Mouse (Mus musculus): ENCODE measurements around the gene Kremen1. TPM values are rescaled to one million over a fixed set of nuclear protein-coding genes. Genes with fewer than 3 reads are reported as not detected.

Kremen1 gene
- total RNA-seq, 2 experiments from 2014 or later: 13.7 to 15.8 TPM

DNA sequence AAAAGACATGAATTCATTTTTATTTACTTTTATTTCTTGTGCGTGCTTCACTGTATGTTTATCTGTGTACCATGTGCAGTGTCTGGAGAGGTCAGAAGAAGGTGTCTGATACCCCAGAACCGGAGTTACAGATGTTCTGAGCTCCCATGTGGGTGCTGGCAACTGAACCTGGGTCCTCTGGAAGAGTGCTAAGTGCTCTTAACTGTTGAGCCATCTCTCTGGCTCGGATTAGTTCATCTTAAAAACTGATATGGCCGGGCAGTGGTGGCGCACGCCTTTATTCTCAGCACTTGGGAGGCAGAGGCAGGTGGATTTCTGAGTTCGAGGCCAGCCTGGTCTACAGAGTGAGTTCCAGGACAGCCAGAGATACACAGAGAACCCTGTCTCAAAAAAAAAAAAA lies 18.1 kb downstream of the Kremen1 start:
- intact Hi-C loops (cut with DNase I): no loop called here
- DNase-seq (ENCODE audit: low spot score in 2 of 2): no peak

DNA sequence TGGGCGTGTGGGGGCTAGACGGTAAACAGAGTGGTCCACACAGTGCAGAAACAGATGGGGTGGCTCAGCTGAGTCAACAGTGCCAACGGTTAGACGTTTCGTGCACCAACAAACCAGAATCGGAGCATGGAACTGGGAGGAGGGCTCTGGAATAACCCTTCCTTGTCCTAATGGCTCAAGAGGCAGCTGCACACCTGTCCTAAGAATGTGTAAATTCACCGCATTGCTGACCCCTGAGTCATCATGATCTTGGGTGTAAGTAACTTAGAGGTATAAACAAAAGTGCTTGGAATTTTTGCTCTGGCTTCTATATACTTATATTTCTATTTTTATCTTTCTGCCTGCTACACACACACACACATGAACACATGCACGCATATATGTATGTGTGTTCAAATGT lies 19.2 kb downstream of the Kremen1 start:
- no peak for DNase-seq (ENCODE audit: low spot score in 2 of 2)
- intact Hi-C loops (cut with DNase I): no loop called here

- DNase-seq (ENCODE audit: low spot score in 2 of 2): no peak
- intact Hi-C loops (cut with DNase I): no loop called here
Measured at GRCm38 (mm10) chr11:5239706-5240690, 21.4 kb downstream of the Kremen1 start.

DNA sequence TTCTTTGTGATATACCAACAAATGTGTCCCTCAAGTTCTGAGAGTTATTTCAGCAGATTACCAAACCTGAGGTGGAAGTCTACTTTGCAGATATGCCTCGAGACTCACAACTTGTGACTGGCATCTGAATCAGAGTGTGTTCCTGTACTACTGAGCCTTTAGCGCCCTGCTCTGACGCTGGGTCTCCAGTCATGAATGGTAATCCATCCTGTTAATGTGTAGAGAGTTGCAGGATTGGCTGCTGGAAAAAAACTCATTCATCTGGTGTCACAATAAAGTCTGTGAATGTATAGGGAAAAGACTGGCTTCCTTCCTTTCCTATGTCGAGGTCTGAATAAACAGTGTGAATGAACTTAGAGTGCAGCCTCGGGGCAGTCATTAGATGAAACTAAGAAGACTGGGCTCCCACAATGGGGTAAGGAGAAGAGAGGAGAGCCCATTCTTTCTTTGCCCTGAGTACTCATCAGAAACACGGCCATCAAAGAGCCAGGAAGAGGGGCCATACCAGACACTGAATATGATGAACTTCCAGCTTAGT lies 41.4 kb downstream of the Kremen1 start:
- DNase-seq (ENCODE audit: low spot score in 2 of 2): no peak
- intact Hi-C loops (cut with DNase I): no loop called here

GRCm38 (mm10) chr11:5219371-5219770 lies 42.0 kb downstream of the Kremen1 start:
- DNase-seq (ENCODE audit: low spot score in 2 of 2): no peak
- intact Hi-C loops (cut with DNase I): no loop called here

- no peak for DNase-seq (ENCODE audit: low spot score in 2 of 2)
- intact Hi-C loops (cut with DNase I): no loop called here
Measured at GRCm38 (mm10) chr11:5215401-5216187, 45.8 kb downstream of the Kremen1 start.

DNA sequence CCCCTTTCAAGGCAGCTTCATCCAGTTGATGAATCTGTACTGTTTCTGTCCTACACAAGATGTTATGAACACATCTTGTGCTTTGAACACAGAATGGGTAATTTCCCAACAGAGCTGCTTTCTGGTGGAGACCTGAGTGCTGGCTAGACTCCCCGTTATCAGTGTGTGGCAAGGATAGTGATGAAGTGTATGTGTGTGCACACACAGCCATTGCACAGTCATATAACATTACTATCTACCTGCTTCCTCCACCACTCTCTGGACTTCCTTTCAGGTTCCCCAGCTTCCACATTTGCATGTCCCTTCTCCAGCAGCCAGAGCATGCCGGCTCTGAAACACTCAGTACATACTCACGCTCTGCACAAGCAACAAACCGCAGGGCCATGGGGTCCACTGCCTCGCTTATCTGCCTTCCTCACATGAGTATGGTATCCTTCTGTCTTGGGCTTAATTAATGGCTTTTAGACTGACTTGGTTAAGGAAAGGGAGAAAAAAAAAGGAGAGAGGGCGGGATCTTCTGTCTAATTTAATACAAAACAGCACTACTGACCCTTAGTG lies 46.8 kb downstream of the Kremen1 start:
- DNase-seq (ENCODE audit: low spot score in 2 of 2): no peak
- intact Hi-C loops (cut with DNase I): no loop called here

DNA sequence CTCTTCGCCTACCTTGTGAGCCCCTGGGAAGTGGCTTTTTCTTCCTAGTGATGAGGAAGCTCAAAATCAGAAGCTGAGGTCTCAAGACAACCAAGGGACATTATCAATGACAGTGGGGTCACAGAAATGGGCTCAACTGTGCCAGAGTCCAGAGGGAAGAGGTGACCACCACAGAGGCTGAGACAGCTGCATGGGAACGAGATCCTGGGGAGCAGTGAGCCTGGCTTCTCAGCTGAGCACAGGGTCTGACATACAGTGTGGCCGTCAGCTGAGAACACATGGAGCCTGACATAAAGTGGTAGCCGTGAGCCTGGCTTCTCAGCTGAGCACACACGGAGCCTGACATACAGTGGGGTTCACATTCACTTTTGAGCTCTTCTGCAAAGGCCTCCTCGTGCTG lies 58.3 kb downstream of the Kremen1 start:
- no peak for DNase-seq (ENCODE audit: low spot score in 2 of 2)
- intact Hi-C loops (cut with DNase I): no loop called here

DNA sequence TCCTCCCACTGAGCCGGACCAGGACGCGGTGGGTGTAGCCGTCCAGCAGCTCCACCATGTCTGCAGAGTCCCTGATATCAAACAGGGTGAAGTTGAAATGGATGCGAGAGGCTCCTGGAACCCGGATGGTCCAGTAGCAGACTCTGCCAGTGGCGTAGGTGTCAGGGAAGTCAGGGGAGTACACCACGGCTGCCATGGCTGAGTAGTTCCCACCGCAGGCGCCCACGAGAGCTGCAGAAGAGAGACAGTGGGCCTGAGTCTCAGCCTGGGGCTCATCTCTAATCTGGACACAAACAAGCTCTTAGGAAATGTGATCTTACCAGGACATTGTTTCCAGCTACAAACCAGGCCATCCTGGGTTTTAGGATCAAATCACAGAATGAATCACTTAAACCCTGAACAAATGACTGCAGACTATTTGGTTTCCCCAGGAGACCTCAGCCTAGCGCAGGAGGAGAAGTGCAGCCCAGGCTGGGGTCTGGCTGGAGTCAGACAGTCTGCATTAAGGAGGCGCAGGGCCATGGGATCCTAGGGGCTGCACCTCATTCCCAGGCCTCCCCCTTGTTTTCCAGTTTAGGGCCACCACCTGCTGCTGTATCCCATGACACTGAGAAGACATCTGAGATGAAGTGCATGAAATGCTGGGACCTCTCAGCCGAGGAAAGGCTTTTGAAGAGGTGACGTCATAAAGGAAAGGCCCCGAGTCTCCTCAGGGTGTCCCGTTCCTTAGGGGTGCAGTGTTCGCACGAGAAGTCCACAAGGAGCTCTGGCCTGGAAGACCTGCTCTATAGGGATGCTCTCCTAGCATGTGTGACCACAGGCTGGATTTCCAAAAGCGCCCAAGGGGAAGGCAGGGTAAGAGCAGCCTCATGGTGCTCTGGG lies 59.3 kb downstream of the Kremen1 start:
- DNase-seq (ENCODE audit: low spot score in 2 of 2): no peak
- intact Hi-C loops (cut with DNase I): no loop called here

- DNase-seq (ENCODE audit: low spot score in 2 of 2): no peak
- intact Hi-C loops (cut with DNase I): no loop called here
Measured at GRCm38 (mm10) chr11:5199879-5200278, 61.5 kb downstream of the Kremen1 start.

DNA sequence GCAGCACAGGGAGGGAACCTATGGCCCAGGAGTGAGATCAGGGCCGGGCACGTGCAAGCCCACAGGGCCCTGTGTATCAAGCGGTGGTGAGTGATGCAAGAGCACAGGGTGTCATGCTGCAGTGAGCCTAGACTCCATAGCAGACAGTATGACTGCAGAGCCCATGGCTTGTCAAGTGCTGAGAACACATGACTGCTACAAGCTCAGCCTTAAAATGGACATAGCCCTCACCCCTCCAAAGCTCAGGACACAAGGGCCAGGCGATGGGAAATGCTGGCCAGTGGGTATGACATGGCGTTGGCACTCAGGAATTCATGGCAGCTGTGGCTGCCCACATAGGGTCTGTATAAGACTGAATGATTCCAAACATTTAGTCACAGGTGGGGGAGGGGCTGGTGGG lies 64.3 kb downstream of the Kremen1 start:
- no peak for DNase-seq (ENCODE audit: low spot score in 2 of 2)
- intact Hi-C loops (cut with DNase I): no loop called here

DNA sequence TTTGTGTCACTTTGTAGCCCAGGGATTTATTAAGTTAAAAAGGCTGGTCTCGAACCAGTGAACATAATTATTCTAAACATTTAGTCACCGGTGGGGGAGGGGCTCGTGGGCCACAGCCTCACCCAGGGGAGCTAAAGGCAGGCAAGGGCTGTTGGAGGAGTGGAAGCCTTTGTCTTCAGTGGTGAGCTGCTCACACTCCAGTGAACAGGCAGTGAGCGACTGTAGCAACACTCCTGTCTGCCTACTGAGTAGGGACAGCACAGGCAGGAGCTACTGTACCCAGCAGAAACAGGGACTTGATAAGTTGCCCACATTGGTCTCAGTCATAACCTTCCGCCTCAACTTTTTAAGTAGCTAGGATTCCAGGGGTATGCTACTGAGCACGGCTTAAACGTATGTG lies 64.8 kb downstream of the Kremen1 start:
- DNase-seq (ENCODE audit: low spot score in 2 of 2): no peak
- intact Hi-C loops (cut with DNase I): no loop called here

GRCm38 (mm10) chr11:5193576-5193881 lies 67.8 kb downstream of the Kremen1 start:
- intact Hi-C loops (cut with DNase I): no loop called here
- DNase-seq (ENCODE audit: low spot score in 2 of 2): no peak

DNA sequence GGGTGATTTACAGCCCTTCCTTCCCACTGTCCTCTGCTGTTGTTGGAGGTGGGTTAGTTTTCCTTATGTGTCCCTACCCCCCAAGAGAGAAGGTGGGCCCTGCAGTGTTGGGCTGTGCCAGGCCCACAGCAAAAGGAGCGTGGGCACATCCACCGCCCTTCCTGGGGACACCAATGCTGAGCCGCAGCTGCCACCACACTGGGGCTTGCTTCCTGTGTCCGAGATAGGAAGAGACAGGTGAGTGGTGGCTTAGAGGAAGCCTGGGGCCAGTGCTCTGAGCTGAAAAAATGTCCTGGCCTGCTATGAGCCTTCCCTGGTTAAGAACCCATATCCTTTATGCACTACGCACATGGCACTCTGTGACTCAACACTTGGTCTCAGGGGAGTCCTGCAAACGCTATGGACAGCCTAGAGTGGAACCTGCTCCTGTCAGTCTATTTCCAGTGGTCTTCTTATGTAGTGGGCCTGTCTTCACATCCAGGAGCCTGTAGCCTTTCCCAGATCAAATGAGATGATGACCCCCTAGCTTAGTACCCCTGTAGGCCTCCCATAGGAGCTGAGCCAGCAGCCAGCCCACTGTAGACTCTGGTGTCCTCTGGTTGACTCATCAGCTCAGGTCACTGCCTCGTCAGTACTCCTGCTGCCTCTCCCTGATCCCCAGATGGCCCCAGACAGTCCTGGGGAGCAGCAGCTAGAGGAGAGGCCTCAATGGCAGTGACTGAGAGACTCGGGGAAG lies 68.3 kb downstream of the Kremen1 start:
- DNase-seq (ENCODE audit: low spot score in 2 of 2): no peak
- intact Hi-C loops (cut with DNase I): no loop called here

- no peak for DNase-seq (ENCODE audit: low spot score in 2 of 2)
- intact Hi-C loops (cut with DNase I): no loop called here
Measured at GRCm38 (mm10) chr11:5192084-5192516, 69.3 kb downstream of the Kremen1 start.

DNA sequence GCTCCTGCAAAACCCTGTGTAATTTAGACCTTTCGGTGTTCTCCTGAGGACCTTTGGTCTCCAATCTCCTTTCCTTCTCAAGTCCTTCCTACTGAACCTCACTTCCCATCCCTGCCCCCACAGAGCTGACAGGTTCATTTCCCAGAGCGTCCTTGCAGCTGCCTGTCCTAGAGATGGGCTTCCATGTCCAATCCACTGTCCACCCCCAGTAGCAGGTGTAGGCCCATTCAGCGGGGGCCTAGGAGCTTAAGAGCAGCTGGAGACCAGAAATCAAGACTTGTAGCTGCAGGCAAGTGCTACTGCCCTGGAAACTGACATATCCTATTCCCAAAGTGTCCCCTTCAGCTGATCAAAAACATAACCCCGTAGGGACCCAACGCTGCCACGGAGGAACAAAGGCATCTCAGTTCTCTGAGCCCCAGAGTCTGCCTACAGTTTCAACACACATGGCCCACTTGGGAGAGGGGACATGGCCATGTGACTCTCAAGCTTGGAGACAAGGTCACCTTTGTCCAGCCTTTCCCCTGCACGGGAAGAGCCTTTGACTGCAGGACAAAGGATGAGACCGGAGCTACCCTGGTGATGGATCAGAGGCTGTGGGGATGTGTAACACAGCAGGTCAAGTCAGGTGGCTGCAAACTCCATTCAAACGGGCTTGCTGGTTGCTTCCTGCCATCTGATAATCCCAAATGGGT lies 72.0 kb downstream of the Kremen1 start:
- intact Hi-C loops (cut with DNase I): no loop called here
- DNase-seq (ENCODE audit: low spot score in 2 of 2): no peak

GRCm38 (mm10) chr11:5188170-5188569 lies 73.2 kb downstream of the Kremen1 start:
- no peak for DNase-seq (ENCODE audit: low spot score in 2 of 2)
- intact Hi-C loops (cut with DNase I): no loop called here

DNA sequence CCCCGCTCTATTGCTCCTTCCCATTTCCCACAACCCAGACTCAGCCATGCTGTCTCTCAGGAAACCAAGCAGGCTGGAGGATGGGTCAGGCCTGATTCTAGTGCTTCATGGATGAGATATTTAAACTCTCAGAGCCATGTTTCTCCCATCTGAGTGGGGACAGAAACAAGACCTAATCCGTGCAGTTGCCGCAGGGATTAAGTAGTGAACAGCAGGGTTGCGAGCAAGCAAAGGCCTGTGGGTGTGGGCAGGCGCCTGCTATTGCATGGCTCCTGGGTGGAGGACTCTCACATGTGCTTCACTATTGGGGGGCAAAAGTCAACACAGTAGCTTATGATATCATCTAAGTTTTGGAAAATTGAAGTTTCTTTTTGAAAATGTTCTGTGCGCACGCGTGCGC lies 76.5 kb downstream of the Kremen1 start:
- intact Hi-C loops (cut with DNase I): loop anchor here (5.0 kb wide), 2 partner anchors 77 to 292 kb away; partner anchors contain the start of gene Kremen1
- DNase-seq (ENCODE audit: low spot score in 2 of 2): no peak
